Mouse (Mus musculus) CH12.LX (cell line): Measurements from ENCODE around the gene Myh2. TPM values are rescaled to one million over a fixed set of nuclear protein-coding genes. Genes with fewer than 3 reads are reported as not detected.

Source experiments
- DNase-seq: peaks from one replicate; pipeline ENCODE4 v3.0.0-alpha.2; 2013; ENCODE audit errors: extremely low read depth
- H3K27ac ChIP-seq: 2 replicates; pipeline ENCODE4 v1.5.1; 2012; ENCODE audit warnings: low read depth, mild to moderate bottlenecking, control low read depth, moderate library complexity; ENCODE audit not compliant: insufficient read depth
- H3K27me3 ChIP-seq: replicated peaks from 2 replicates; pipeline ENCODE3; 2012; ENCODE audit warnings: inconsistent platforms
- H3K36me3 ChIP-seq, 2 experiments: replicated peaks in 1 of 2; 2 replicates each; pipeline versions ENCODE3 to v1.6.1; 2012; ENCODE audit warnings: inconsistent platforms in 1 of 2, low read length in 1 of 2, mild to moderate bottlenecking in 1 of 2, mixed read lengths in 1 of 2, moderate library complexity in 1 of 2; ENCODE audit not compliant: control insufficient read depth in 1 of 2, insufficient read depth in 1 of 2
- H3K4me1 ChIP-seq, 2 experiments: 2 replicates each; pipeline ENCODE4 v1.6.1; 2012; ENCODE audit warnings: inconsistent platforms in 1 of 2, moderate library complexity in 1 of 2; ENCODE audit not compliant: insufficient read depth in 2 of 2, control insufficient read depth in 1 of 2
- H3K4me2 ChIP-seq: 2 replicates; pipeline ENCODE4 v1.6.1; 2012; ENCODE audit warnings: low read depth, mild to moderate bottlenecking, control low read depth; ENCODE audit not compliant: poor library complexity, insufficient read depth, severe bottlenecking
- H3K4me3 ChIP-seq, 3 experiments: fragments of 150-350 bp in 1 of 3; sonication (generic) in 1 of 3; replicated peaks in 1 of 3; 2 replicates each; pipeline versions ENCODE3 to v1.5.1; 2011 to 2012; ENCODE audit warnings: low read depth in 2 of 3, low read length in 2 of 3, mild to moderate bottlenecking in 2 of 3, moderate library complexity in 2 of 3, control low read depth in 1 of 3, improper control_type of control experiment in 1 of 3, inconsistent platforms in 1 of 3, mixed read lengths in 1 of 3; ENCODE audit not compliant: poor library complexity in 1 of 3
- H3K79me2 ChIP-seq: replicated peaks from 2 replicates; pipeline ENCODE4 v1.6.1; 2012; ENCODE audit warnings: mild to moderate bottlenecking, moderate library complexity; ENCODE audit not compliant: control insufficient read depth, poor library complexity, insufficient read depth, severe bottlenecking; ENCODE audit errors: extremely low read depth
- H3K9ac ChIP-seq: 2 replicates; pipeline ENCODE4 v1.6.1; 2012; ENCODE audit warnings: low read depth, mild to moderate bottlenecking, control low read depth, moderate library complexity; ENCODE audit not compliant: insufficient read depth
- H3K9me3 ChIP-seq: replicated peaks from 2 replicates; pipeline ENCODE3; 2012; ENCODE audit warnings: low read length, inconsistent platforms, mixed read lengths
- BHLHE40 ChIP-seq: IDR thresholded peaks from 2 replicates; pipeline ENCODE4 v1.6.1; 2011; ENCODE audit warnings: mild to moderate bottlenecking, low read depth, low read length, improper control_type of control experiment
- E2F4 ChIP-seq: IDR thresholded peaks from 2 replicates; pipeline ENCODE4 v1.6.1; 2011; ENCODE audit warnings: low read depth, low read length, improper control_type of control experiment; ENCODE audit not compliant: insufficient replicate concordance
- EP300 ChIP-seq: IDR thresholded peaks from 2 replicates; pipeline ENCODE4 v1.6.1; 2011; ENCODE audit warnings: low read length, improper control_type of control experiment
- ETS1 ChIP-seq: conservative IDR thresholded peaks from 2 replicates; pipeline ENCODE4 v1.6.1; 2012; ENCODE audit warnings: low read depth, mild to moderate bottlenecking, inconsistent platforms, low read length, improper control_type of control experiment, moderate library complexity
- HCFC1 ChIP-seq: IDR thresholded peaks from 2 replicates; pipeline ENCODE4 v1.6.1; 2012; ENCODE audit warnings: low read depth, mild to moderate bottlenecking, inconsistent platforms, low read length, improper control_type of control experiment
- MEF2A ChIP-seq: IDR thresholded peaks from 2 replicates; pipeline ENCODE4 v1.6.1; 2014; ENCODE audit warnings: low read depth, mild to moderate bottlenecking, inconsistent platforms, low read length, improper control_type of control experiment, borderline replicate concordance
- MYC ChIP-seq: IDR thresholded peaks from 2 replicates; pipeline ENCODE4 v1.6.1; 2011; ENCODE audit warnings: low read depth, mild to moderate bottlenecking, improper control_type of control experiment, low read length
- NELFE ChIP-seq: IDR thresholded peaks from 2 replicates; pipeline ENCODE4 v1.6.1; 2011; ENCODE audit warnings: low read depth, low read length, improper control_type of control experiment
- NRF1 ChIP-seq: IDR thresholded peaks from 2 replicates; pipeline ENCODE4 v1.6.1; 2014; ENCODE audit warnings: low read depth, mild to moderate bottlenecking, inconsistent platforms, low read length, improper control_type of control experiment, moderate library complexity
- PAX5 ChIP-seq: IDR thresholded peaks from 2 replicates; pipeline ENCODE4 v1.6.1; 2012; ENCODE audit warnings: low read length, inconsistent platforms, mixed read lengths
- SIN3A ChIP-seq: IDR thresholded peaks from 2 replicates; pipeline ENCODE4 v1.6.1; 2012; ENCODE audit warnings: low read length, improper control_type of control experiment, inconsistent platforms
- TCF12 ChIP-seq: IDR thresholded peaks from 2 replicates; pipeline ENCODE4 v1.6.1; 2014; ENCODE audit warnings: low read depth, mild to moderate bottlenecking, inconsistent platforms, low read length, improper control_type of control experiment
- ZC3H11A ChIP-seq: IDR thresholded peaks from 2 replicates; pipeline ENCODE4 v1.6.1; 2012; ENCODE audit warnings: low read depth, mild to moderate bottlenecking, inconsistent platforms, low read length, improper control_type of control experiment
- ZNF384 ChIP-seq: IDR thresholded peaks from 2 replicates; pipeline ENCODE4 v1.6.1; 2012; ENCODE audit warnings: low read depth, low read length, improper control_type of control experiment, inconsistent platforms
- dilution Hi-C: fragments of 300-500 bp; cut with MboI; formaldehyde crosslinking; loops from 2 replicates; pipeline ENCODE4 v1.14.3; 2020; ENCODE audit warnings: low sequenced_read_pairs; ENCODE audit not compliant: extremely low pct_unique_long_range_greater_than_20kb, extremely low pct_ligation_motif_present
- in situ Hi-C: fragments of 300-500 bp; cut with MboI; formaldehyde crosslinking; loops from 3 replicates; pipeline ENCODE4 v1.14.3; 2019; ENCODE audit warnings: low sequenced_read_pairs, low pct_ligation_motif_present, low pct_unique_long_range_greater_than_20kb, mixed read lengths
- polyA plus RNA-seq: library from polyadenylated mRNA; unstranded; fragments of >175 nt; gene quantifications from 2 replicates; pipeline ENCODE4 v1.2.1, GENCODE M21; 2012; ENCODE audit warnings: low read depth; ENCODE audit not compliant: insufficient read length
- total RNA-seq, 2 experiments: library from RNA; depleted of rRNA; stranded (reverse); fragments of 300-350 nt in 1 of 2; fragments of >200 nt in 1 of 2; gene quantifications; 2 replicates each; pipeline ENCODE4 v1.2.3; 2012 to 2014

Gene Myh2
- total and polyA plus RNA-seq, 3 experiments, result 0.04 to 0.08 TPM; not detected in 1

DNA sequence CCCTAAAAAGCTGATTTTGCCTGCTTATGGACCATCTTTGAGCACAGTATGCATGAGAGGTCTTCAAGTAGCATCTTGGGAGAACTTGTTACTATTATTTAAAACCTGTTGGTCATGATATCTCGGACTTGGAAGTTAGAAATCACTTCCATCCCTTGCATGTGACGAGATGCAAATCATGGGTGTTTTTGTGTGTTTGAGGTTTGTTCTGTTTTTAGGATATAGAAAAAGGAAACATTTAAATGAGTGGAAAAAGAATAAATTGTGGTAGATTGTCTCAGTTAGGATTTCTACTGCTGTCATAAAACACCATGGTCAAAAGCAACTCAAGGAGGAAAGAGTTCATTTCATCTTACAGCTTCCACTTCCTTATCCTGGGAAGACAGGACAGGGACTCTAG lies 35.3 kb upstream of the Myh2 start:
- H3K27me3 ChIP-seq, result no peaks in the 10 kb centered on the region
- peak overlapping the region; percentile 21; the same call in 1 of the 2 replicates for H3K27ac ChIP-seq
- H3K4me2 ChIP-seq, result no peak overlapping the region
- peaks cover 6% of the 10 kb centered on the region for H3K9me3 ChIP-seq
- H3K36me3 ChIP-seq, result peaks cover 0 to 2% of the 10 kb centered on the region in 2 experiments
- in situ Hi-C loops, result no loop called here
- H3K79me2 ChIP-seq, result no peaks in the 10 kb centered on the region
- H3K9ac ChIP-seq, result no peak overlapping the region; the same call in 1 of the 2 replicates
- TF ChIP-seq NELFE, result no peak
- TF ChIP-seq ETS1, result 0 out of 2 replicates have a peak, but pooled peaks have one; percentile 10
- no peak for TF ChIP-seq NRF1
- TF ChIP-seq MEF2A, result 0 out of 2 replicates have a peak, but pooled peaks have one; percentile 55
- peak; percentile 86 for TF ChIP-seq BHLHE40
- no peak for TF ChIP-seq E2F4
- TF ChIP-seq, all 38 proteins: peak for 3
- DNase-seq, result no peak
- H3K4me3 ChIP-seq, result no peak overlapping the region
- peaks cover 9 to 15% of the 10 kb centered on the region in 2 experiments for H3K4me1 ChIP-seq
- dilution Hi-C loops, result no loop called here

- H3K27me3 ChIP-seq, result no peaks in the 10 kb centered on the region
- dilution Hi-C loops (no loop called here), in situ Hi-C loops (no loop called here)
- TF ChIP-seq MYC, result no peak
- no peaks in the 10 kb centered on the region for H3K9me3 ChIP-seq
- peaks cover 8% of the 10 kb centered on the region for H3K79me2 ChIP-seq
- H3K36me3 ChIP-seq, result peaks cover 0 to 2% of the 10 kb centered on the region in 2 experiments
- no peak for DNase-seq
- no peak overlapping the region for H3K4me2 ChIP-seq
- H3K9ac ChIP-seq, result no peak overlapping the region
- H3K4me1 ChIP-seq, result peaks cover 15 to 45% of the 10 kb centered on the region in 2 experiments
- no peak overlapping the region for H3K4me3 ChIP-seq
- H3K27ac ChIP-seq, result no peak overlapping the region
Measured at GRCm38 (mm10) chr11:67139556-67139955, 31.3 kb upstream of the Myh2 start.

DNA sequence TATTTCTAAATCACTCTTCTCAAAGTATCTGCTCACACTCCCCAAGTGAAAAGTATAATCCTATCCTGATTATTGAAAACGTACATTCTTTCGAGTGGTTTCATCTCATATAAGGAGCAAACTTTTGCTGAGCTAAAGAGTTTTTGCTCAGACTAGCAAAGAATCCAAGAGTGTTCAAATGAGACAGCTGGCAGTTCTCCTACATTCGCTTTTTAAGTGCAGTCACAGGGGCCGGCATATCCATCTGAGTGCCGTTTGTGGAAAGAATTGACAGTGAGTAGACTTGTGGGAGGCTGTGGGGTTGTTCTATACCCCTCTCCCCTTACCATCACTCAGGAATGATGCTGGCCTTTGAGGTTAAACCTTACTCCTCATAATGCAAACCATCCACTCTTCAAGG lies 30.7 kb upstream of the Myh2 start:
- no peak overlapping the region for H3K27ac ChIP-seq
- no peak overlapping the region for H3K4me2 ChIP-seq
- H3K79me2 ChIP-seq, result peaks cover 8% of the 10 kb centered on the region
- no peak for DNase-seq
- dilution Hi-C loops (no loop called here), in situ Hi-C loops (no loop called here)
- H3K4me1 ChIP-seq, result peaks cover 12 to 44% of the 10 kb centered on the region in 2 experiments
- H3K4me3 ChIP-seq, result no peak overlapping the region
- H3K9me3 ChIP-seq, result no peaks in the 10 kb centered on the region
- TF ChIP-seq HCFC1 (no peak), TCF12 (no peak), ZC3H11A (no peak), E2F4 (no peak), PAX5 (no peak), NELFE (no peak), NRF1 (no peak), SIN3A (no peak), EP300 (no peak), ZNF384 (no peak)
- TF ChIP-seq, all 38 proteins: peak for 0
- H3K36me3 ChIP-seq, result peaks cover 0 to 7% of the 10 kb centered on the region in 2 experiments
- no peaks in the 10 kb centered on the region for H3K27me3 ChIP-seq
- peak overlapping the region; percentile 85; the same call in 1 of the 2 replicates for H3K9ac ChIP-seq
